Mouse (Mus musculus) spleen, postnatal 10 days (tissue): ENCODE results near the gene Ace2.

ENCODE experiments used
- DNase-seq, 2 experiments: peaks; one replicate each; pipeline ENCODE4 v3.0.0; 2021 to 2022; ENCODE audit warnings: low spot score in 2 of 2

Ace2 gene

DNA sequence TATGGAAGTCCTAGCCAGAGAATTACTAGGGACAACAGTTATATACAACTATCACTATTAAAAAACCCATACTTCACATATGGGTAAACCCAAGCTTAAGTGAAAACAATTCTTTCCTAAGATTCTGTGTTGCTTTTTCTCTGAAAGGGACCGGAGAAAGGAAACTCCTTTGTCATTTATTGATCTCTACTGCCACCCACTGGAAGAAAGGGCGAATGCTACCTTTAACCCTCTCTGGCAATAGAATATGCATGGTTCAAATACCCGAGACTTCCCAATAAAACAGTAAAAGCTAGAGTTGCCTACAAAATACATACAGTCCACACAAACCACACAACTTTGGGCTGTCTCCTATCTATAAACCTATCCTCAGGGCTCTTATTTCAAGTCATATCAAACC, 40.6 kb downstream of the Ace2 start:
- DNase-seq, result peak; percentile 24 to 63

GRCm38 (mm10) chrX:164183844-164184243, 44.7 kb downstream of the Ace2 start:
- peak; percentile 15 to 41 for DNase-seq

DNA sequence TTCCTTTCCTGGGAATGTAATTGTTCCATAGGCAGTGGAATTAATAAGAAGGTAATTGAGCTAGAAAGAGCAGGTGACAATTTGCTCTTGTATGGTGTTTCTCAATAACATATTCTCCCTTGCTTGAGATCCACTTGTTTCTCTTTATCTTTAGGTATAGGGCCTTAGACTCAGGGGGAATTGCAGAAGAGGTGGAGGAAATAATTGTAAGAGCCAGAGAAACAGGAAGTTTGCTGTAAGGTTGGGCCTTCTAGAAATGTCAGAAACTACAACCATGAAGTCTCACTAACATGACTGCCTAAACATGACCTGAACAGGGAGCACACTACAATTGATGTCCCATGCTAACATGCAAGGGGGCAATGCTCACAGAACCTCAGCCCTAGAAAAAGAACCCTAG, 50.7 kb downstream of the Ace2 start:
- no peak for DNase-seq

DNA sequence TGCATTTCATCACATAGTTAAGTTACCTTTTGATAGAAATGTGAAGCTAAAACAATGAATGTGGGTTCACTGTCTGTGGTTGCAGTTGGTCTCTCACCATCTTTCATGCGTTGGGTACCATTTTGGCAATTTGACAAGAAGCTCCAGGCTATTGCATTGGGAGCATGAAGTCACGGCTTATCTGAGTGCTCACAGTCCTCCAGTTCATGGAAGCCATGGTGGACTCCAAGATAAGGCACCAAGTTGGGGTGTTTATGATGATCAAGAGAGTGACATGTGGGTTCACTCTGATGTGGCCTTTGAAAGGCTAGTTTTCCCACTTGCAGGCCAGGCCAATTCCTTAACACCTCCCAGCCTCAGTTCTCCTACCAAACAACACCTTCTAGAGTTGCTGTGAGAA, 58.5 kb downstream of the Ace2 start:
- DNase-seq, result peak in 1 of 2 experiments; percentile 27

GRCm38 (mm10) chrX:164200547-164200946, 61.4 kb downstream of the Ace2 start:
- no peak for DNase-seq

DNA sequence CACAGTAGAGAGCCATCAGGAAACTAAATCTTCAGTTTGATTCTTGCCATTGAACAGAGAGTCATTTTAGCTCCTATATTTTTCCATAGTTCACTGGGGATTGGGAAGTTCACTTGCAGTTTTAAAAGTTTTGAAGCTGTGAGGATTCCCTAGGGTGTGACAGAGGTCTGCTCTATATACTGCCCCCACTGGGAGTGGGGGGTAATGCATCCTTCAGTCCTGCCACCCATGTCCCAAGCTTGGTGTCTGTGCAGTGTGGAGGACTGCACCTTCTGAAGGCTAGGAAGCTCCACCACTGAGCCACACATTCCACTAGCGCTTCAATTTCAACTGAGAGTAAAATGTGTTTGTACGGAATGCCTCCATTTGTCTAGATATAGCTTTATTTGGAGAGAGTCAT, 82.9 kb downstream of the Ace2 start:
- peak in 1 of 2 experiments; percentile 50 for DNase-seq

- DNase-seq, result no peak
These were observed 94.2 kb downstream of the Ace2 start for GRCm38 (mm10) chrX:164233380-164233779.
